Mouse (Mus musculus) right cerebral cortex, postnatal 36 days (tissue): ENCODE results near the gene Ldlrad3.

Source experiments
- DNase-seq, 2 experiments: peaks; one replicate each; pipeline ENCODE4 v3.0.0; 2022; ENCODE audit warnings: low spot score in 2 of 2, mixed read lengths in 1 of 2

Gene Ldlrad3

GRCm38 (mm10) chr2:102185069-102185950 is 875 bp downstream of the Ldlrad3 start:
- no peak for DNase-seq

- DNase-seq, result no peak
Observed at GRCm38 (mm10) chr2:102183720-102184480, 2.3 kb downstream of the Ldlrad3 start.

GRCm38 (mm10) chr2:102181459-102181858 is 4.7 kb downstream of the Ldlrad3 start:
- no peak for DNase-seq

- DNase-seq, result no peak
Observed at GRCm38 (mm10) chr2:102176434-102176772, 9.8 kb downstream of the Ldlrad3 start.

GRCm38 (mm10) chr2:102175741-102176433 is 10.3 kb downstream of the Ldlrad3 start:
- no peak for DNase-seq

GRCm38 (mm10) chr2:102172458-102172857 is 13.7 kb downstream of the Ldlrad3 start:
- DNase-seq, result no peak

- no peak for DNase-seq
Observed at GRCm38 (mm10) chr2:102166550-102167325, 19.4 kb downstream of the Ldlrad3 start.

- DNase-seq, result no peak
Observed at GRCm38 (mm10) chr2:102163106-102163505, 23.1 kb downstream of the Ldlrad3 start.

GRCm38 (mm10) chr2:102157555-102157954 is 28.6 kb downstream of the Ldlrad3 start:
- DNase-seq, result no peak

- DNase-seq, result no peak
Observed at GRCm38 (mm10) chr2:102157010-102157409, 29.2 kb downstream of the Ldlrad3 start.

GRCm38 (mm10) chr2:102156460-102156859 is 29.7 kb downstream of the Ldlrad3 start:
- no peak for DNase-seq

GRCm38 (mm10) chr2:102155306-102156015 is 30.7 kb downstream of the Ldlrad3 start:
- no peak for DNase-seq

- no peak for DNase-seq
Observed at GRCm38 (mm10) chr2:102154771-102155211, 31.4 kb downstream of the Ldlrad3 start.

- no peak for DNase-seq
Observed at GRCm38 (mm10) chr2:102154328-102154727, 31.9 kb downstream of the Ldlrad3 start.

- no peak for DNase-seq
Observed at GRCm38 (mm10) chr2:102153516-102153915, 32.7 kb downstream of the Ldlrad3 start.

- DNase-seq, result no peak
Observed at GRCm38 (mm10) chr2:102152851-102153250, 33.3 kb downstream of the Ldlrad3 start.

- no peak for DNase-seq
Observed at GRCm38 (mm10) chr2:102149058-102149457, 37.1 kb downstream of the Ldlrad3 start.

- DNase-seq, result no peak
Observed at GRCm38 (mm10) chr2:102148093-102148492, 38.1 kb downstream of the Ldlrad3 start.

GRCm38 (mm10) chr2:102147561-102147960 is 38.6 kb downstream of the Ldlrad3 start:
- DNase-seq, result no peak

GRCm38 (mm10) chr2:102146386-102146785 is 39.8 kb downstream of the Ldlrad3 start:
- no peak for DNase-seq

- DNase-seq, result no peak
Observed at GRCm38 (mm10) chr2:102145036-102145435, 41.1 kb downstream of the Ldlrad3 start.
